ENCODE assay signal across 8 mouse cellular contexts in genomic region chr11:30649001-30649637, GRCm38 (mm10). TPM values are rescaled to one million over a fixed set of nuclear protein-coding genes. Genes with fewer than 3 reads are reported as not detected.
DNase-seq lines count a peak whose midpoint lies in the region; ATAC-seq lines count a peak whose summit lies in the region.

Acyp2 (minus strand) TSS chr11:30649587.

- under 1% methylated on average over 40 of the region's 40 CpGs for WGBS in forebrain, embryonic 14.5 days
- WGBS in liver, embryonic 15.5 days (ENCODE audit: insufficient replicate concordance) = under 1% methylated on average over 40 of the region's 40 CpGs
- WGBS in neural tube, embryonic 11.5 days = 1% methylated on average over 40 of the region's 40 CpGs
- WGBS in stomach, embryonic 16.5 days = under 1% methylated on average over 40 of the region's 40 CpGs

- peak within 1 kb of the TSS; percentile 62 for H3K4me2 ChIP-seq in forebrain, embryonic 14.5 days (ENCODE audit: low read length)
- peak within 1 kb of the TSS; percentile 83 for H3K4me2 ChIP-seq in liver, embryonic 15.5 days
- peak within 1 kb of the TSS; percentile 51 for H3K4me2 ChIP-seq in neural tube, embryonic 11.5 days (ENCODE audit: low read depth)
- H3K4me2 ChIP-seq in stomach, embryonic 16.5 days (ENCODE audit: low read depth, low read length) = peak within 1 kb of the TSS; percentile 77

- H3K9me3 ChIP-seq in forebrain, embryonic 14.5 days (replicated peaks; ENCODE audit: control insufficient read depth, low read length) = no peaks in the 10 kb centered on the region
- no peaks in the 10 kb centered on the region for H3K9me3 ChIP-seq in liver, embryonic 15.5 days (replicated peaks)
- no peaks in the 10 kb centered on the region for H3K9me3 ChIP-seq in neural tube, embryonic 11.5 days (ENCODE audit: control insufficient read depth, low read length)
- no peaks in the 10 kb centered on the region for H3K9me3 ChIP-seq in stomach, embryonic 16.5 days (replicated peaks; ENCODE audit: control insufficient read depth, low read length)

- H3K27me3 ChIP-seq in forebrain, embryonic 14.5 days (replicated peaks; ENCODE audit: control insufficient read depth, insufficient read depth, low read length) = no peaks in the 10 kb centered on the region
- no peaks in the 10 kb centered on the region for H3K27me3 ChIP-seq in liver, embryonic 15.5 days
- H3K27me3 ChIP-seq in neural tube, embryonic 11.5 days (ENCODE audit: control insufficient read depth, insufficient read depth, low read length) = no peaks in the 10 kb centered on the region
- no peaks in the 10 kb centered on the region for H3K27me3 ChIP-seq in stomach, embryonic 16.5 days (ENCODE audit: control insufficient read depth, insufficient read depth, low read length)

- intact Hi-C loops in heart, postnatal 10 days (cut with DNase I) = loop anchor here (5.0 kb wide), 1 partner anchor 382 kb away; the partner anchor contains the start of gene Sptbn1

- peak within 1 kb of the TSS; percentile 58 for H3K4me3 ChIP-seq in forebrain, embryonic 14.5 days (ENCODE audit: low read depth, low read length)
- peak within 1 kb of the TSS; percentile 75 for H3K4me3 ChIP-seq in liver, embryonic 15.5 days (replicated peaks)
- H3K4me3 ChIP-seq in neural tube, embryonic 11.5 days (ENCODE audit: low read depth, low read length) = peak within 1 kb of the TSS; percentile 62
- H3K4me3 ChIP-seq in stomach, embryonic 16.5 days (replicated peaks; ENCODE audit: low read length) = peak within 1 kb of the TSS; percentile 83

- H3K9ac ChIP-seq in forebrain, embryonic 14.5 days (ENCODE audit: low read length) = peak within 1 kb of the TSS; percentile 84
- H3K9ac ChIP-seq in liver, embryonic 15.5 days = peak within 1 kb of the TSS; percentile 73
- peak within 1 kb of the TSS; percentile 76 for H3K9ac ChIP-seq in neural tube, embryonic 11.5 days (ENCODE audit: low read length)
- peak within 1 kb of the TSS; percentile 91 for H3K9ac ChIP-seq in stomach, embryonic 16.5 days (ENCODE audit: low read length)

- H3K36me3 ChIP-seq in forebrain, embryonic 14.5 days (ENCODE audit: control insufficient read depth, insufficient read depth, low read length) = no peaks in the 10 kb centered on the region
- no peaks in the 10 kb centered on the region for H3K36me3 ChIP-seq in liver, embryonic 15.5 days (replicated peaks)
- H3K36me3 ChIP-seq in neural tube, embryonic 11.5 days (ENCODE audit: control insufficient read depth, insufficient read depth, low read length) = no peaks in the 10 kb centered on the region
- H3K36me3 ChIP-seq in stomach, embryonic 16.5 days (ENCODE audit: control insufficient read depth, insufficient read depth, low read length) = no peaks in the 10 kb centered on the region

- H3K27ac ChIP-seq in forebrain, embryonic 14.5 days (ENCODE audit: low read depth, low read length) = peak within 1 kb of the TSS; percentile 44
- peak within 1 kb of the TSS; percentile 84 for H3K27ac ChIP-seq in liver, embryonic 15.5 days (replicated peaks)
- peak within 1 kb of the TSS; percentile 79 for H3K27ac ChIP-seq in neural tube, embryonic 11.5 days (ENCODE audit: low read depth, low read length)
- peak within 1 kb of the TSS; percentile 79 for H3K27ac ChIP-seq in stomach, embryonic 16.5 days (ENCODE audit: low read length)

- peak; percentile 95 for ATAC-seq in forebrain, embryonic 14.5 days
- ATAC-seq in liver, embryonic 15.5 days (ENCODE audit: insufficient read depth) = peak; percentile 98
- peak; percentile 97 for ATAC-seq in neural tube, embryonic 11.5 days (ENCODE audit: insufficient read depth, low FRiP score, low TSS enrichment)
- peak; percentile 95 for ATAC-seq in stomach, embryonic 16.5 days (ENCODE audit: insufficient read depth, low FRiP score)

- DNase-seq in ES-CJ7 (ENCODE audit: low read depth, low spot score) = peak; percentile 84
- DNase-seq in cerebellum, adult 11 months = peak; percentile 80
- DNase-seq in forebrain, embryonic 14.5 days (ENCODE audit: low spot score) = peak; percentile 83
- DNase-seq in heart, postnatal 10 days = peak; percentile 91 to 94
- peak; percentile 85 to 92 for DNase-seq in kidney, postnatal 4 days
- peak; percentile 90 for DNase-seq in neural tube, embryonic 11.5 days (ENCODE audit: low spot score)

- H3K4me1 ChIP-seq in forebrain, embryonic 14.5 days (ENCODE audit: control insufficient read depth, insufficient read depth, low read length) = no peaks in the 10 kb centered on the region
- peaks cover 8% of the 10 kb centered on the region for H3K4me1 ChIP-seq in liver, embryonic 15.5 days (replicated peaks)
- no peaks in the 10 kb centered on the region for H3K4me1 ChIP-seq in neural tube, embryonic 11.5 days (ENCODE audit: control insufficient read depth, insufficient read depth, low read length)
- no peaks in the 10 kb centered on the region for H3K4me1 ChIP-seq in stomach, embryonic 16.5 days (ENCODE audit: control insufficient read depth, insufficient read depth, low read length)

RNA-seq across cellular contexts. Expression of gene Acyp2, which starts in this region (rescaled TPM):
- 10.1 and 13.3 TPM in 2 replicates for polyA plus RNA-seq in forebrain, embryonic 14.5 days (2014; fragmentation: Nextera tagmentation; extraction: Ambion mirVana)
- total RNA-seq in heart, postnatal 10 days (2021) = 10 to 100 TPM; 49.8 to 55.1 TPM
- 2.3 and 2.7 TPM in 2 replicates for polyA plus RNA-seq in liver, embryonic 15.5 days (2015; fragmentation: Nextera tagmentation; extraction: Ambion mirVana)
- 15.8 and 16.5 TPM in 2 replicates for polyA plus RNA-seq in neural tube, embryonic 11.5 days (2014; fragmentation: Nextera tagmentation; extraction: Ambion mirVana)
- polyA plus RNA-seq in stomach, embryonic 16.5 days (2015; fragmentation: Nextera tagmentation; extraction: Ambion mirVana) = 10.1 and 14.6 TPM in 2 replicates

Comparison
In these comparisons a context has a peak if more than half of its experiments do, and no peak if none do; other contexts are left out.
1. Peak in every context shown above with its lines: DNase-seq, ATAC-seq, H3K4me3 ChIP-seq and H3K27ac ChIP-seq.